Mouse (Mus musculus): ENCODE results near the gene Ncoa6. TPM values are rescaled to one million over a fixed set of nuclear protein-coding genes. Genes with fewer than 3 reads are reported as not detected.
A peak's percentile ranks its signal among the peaks of the same experiment; 100 is the strongest.

Gene Ncoa6
- polyA plus RNA-seq, 2 experiments from 2014 or later: 10.8 to 14.2 TPM

GRCm38 (mm10) chr2:155436445-155436844 lies 37.2 kb downstream of the Ncoa6 start:
- ATAC-seq: no peak

- ATAC-seq: no peak
Observed at GRCm38 (mm10) chr2:155420911-155421310, 52.8 kb downstream of the Ncoa6 start.

- ATAC-seq: no peak
Observed at GRCm38 (mm10) chr2:155404635-155405034, 69.1 kb downstream of the Ncoa6 start.

- no peak for ATAC-seq
Observed at GRCm38 (mm10) chr2:155401926-155402325, 71.8 kb downstream of the Ncoa6 start.

- no peak for ATAC-seq
Observed at GRCm38 (mm10) chr2:155400276-155400675, 73.4 kb downstream of the Ncoa6 start.

- ATAC-seq: no peak
Observed at GRCm38 (mm10) chr2:155394586-155394985, 79.1 kb downstream of the Ncoa6 start.

- no peak for ATAC-seq
Observed at GRCm38 (mm10) chr2:155388573-155388972, 85.1 kb downstream of the Ncoa6 start.

- no peak for ATAC-seq
Observed at GRCm38 (mm10) chr2:155387052-155387451, 86.6 kb downstream of the Ncoa6 start.

GRCm38 (mm10) chr2:155386534-155386899 lies 87.2 kb downstream of the Ncoa6 start:
- ATAC-seq: no peak

GRCm38 (mm10) chr2:155385731-155386533 lies 87.8 kb downstream of the Ncoa6 start:
- ATAC-seq: no peak

GRCm38 (mm10) chr2:155385090-155385489 lies 88.6 kb downstream of the Ncoa6 start:
- peak; percentile 44 for ATAC-seq

- ATAC-seq: no peak
Observed at GRCm38 (mm10) chr2:155382791-155383438, 90.8 kb downstream of the Ncoa6 start.

- ATAC-seq: peak; percentile 7
Observed at GRCm38 (mm10) chr2:155382332-155382700, 91.4 kb downstream of the Ncoa6 start.

- peak; percentile 87 for ATAC-seq
Observed at GRCm38 (mm10) chr2:155381643-155382331, 91.9 kb downstream of the Ncoa6 start.

- no peak for ATAC-seq
Observed at GRCm38 (mm10) chr2:155381060-155381437, 92.6 kb downstream of the Ncoa6 start.

- no peak for ATAC-seq
Observed at GRCm38 (mm10) chr2:155380261-155381059, 93.2 kb downstream of the Ncoa6 start, which contains the start of gene Trp53inp2. Gene Trp53inp2, plus strand, starts transcription at chr2:155381059.

- ATAC-seq: no peak
Observed at GRCm38 (mm10) chr2:155376191-155376590, 97.5 kb downstream of the Ncoa6 start.

GRCm38 (mm10) chr2:155374521-155374920 lies 99.2 kb downstream of the Ncoa6 start:
- ATAC-seq: no peak

GRCm38 (mm10) chr2:155373886-155374285 lies 99.8 kb downstream of the Ncoa6 start:
- ATAC-seq: no peak

- ATAC-seq: no peak
Observed at GRCm38 (mm10) chr2:155373302-155373701, 100.4 kb downstream of the Ncoa6 start.

- ATAC-seq: no peak
Observed at GRCm38 (mm10) chr2:155372451-155372850, 101.2 kb downstream of the Ncoa6 start.

GRCm38 (mm10) chr2:155369333-155369883 lies 104.3 kb downstream of the Ncoa6 start:
- no peak for ATAC-seq
